Mouse (Mus musculus) cortical plate, adult 2 months (tissue): Measurements from ENCODE around the gene Ihh. TPM values are rescaled to one million over a fixed set of nuclear protein-coding genes. Genes with fewer than 3 reads are reported as not detected.

Experiments used
- H3K27ac ChIP-seq: fragments of 200-500 bp; 2 replicates; pipeline ENCODE4 v1.5.1; 2012; ENCODE audit warnings: low read length, control low read depth, inconsistent platforms; ENCODE audit not compliant: insufficient read depth
- H3K4me1 ChIP-seq: fragments of 200-500 bp; 2 replicates; pipeline ENCODE4 v1.6.1; 2011; ENCODE audit warnings: low read length; ENCODE audit not compliant: control insufficient read depth, insufficient read depth
- H3K4me3 ChIP-seq: fragments of 200-500 bp; 2 replicates; pipeline ENCODE4 v1.5.1; 2011; ENCODE audit warnings: mild to moderate bottlenecking, low read length, control low read depth; ENCODE audit not compliant: insufficient read depth
- CTCF ChIP-seq: fragments of 200-500 bp; IDR thresholded peaks from 2 replicates; pipeline ENCODE4 v1.5.1; 2011; ENCODE audit warnings: mild to moderate bottlenecking, control low read depth, low read length; ENCODE audit not compliant: insufficient read depth; ENCODE audit errors: extremely low read depth
- POLR2A ChIP-seq: fragments of 200-500 bp; IDR thresholded peaks from 2 replicates; pipeline ENCODE4 v1.6.1; 2011; ENCODE audit warnings: mild to moderate bottlenecking, low read length, control low read depth; ENCODE audit not compliant: insufficient read depth; ENCODE audit errors: extremely low read depth
- polyA plus RNA-seq: library from polyadenylated mRNA; depleted of rRNA; stranded (reverse); fragments of >200 nt; gene quantifications from 2 replicates; pipeline ENCODE4 v1.2.3, GENCODE M21; 2012; rRNA removed

Ihh gene
- 0.34 and 0.46 TPM in 2 replicates for polyA plus RNA-seq

GRCm38 (mm10) chr1:74951556-74952210 lies at the start of gene Ihh:
Gene Ihh (minus strand): TSS chr1:74951672.
- Histone ChIP-seq H3K4me3 (no peak within 1 kb of the TSS), H3K4me1 (no peaks in the 10 kb centered on the region), H3K27ac (no peak within 1 kb of the TSS)
- no peak for TF ChIP-seq CTCF
- TF ChIP-seq POLR2A: no peak

GRCm38 (mm10) chr1:75001183-75001582 lies 49.7 kb upstream of the Ihh start:
- H3K27ac ChIP-seq: no peak overlapping the region
- H3K4me1 ChIP-seq: no peaks in the 10 kb centered on the region
- H3K4me3 ChIP-seq: no peak overlapping the region
- TF ChIP-seq POLR2A (no peak), CTCF (no peak)

- H3K4me1 ChIP-seq: no peaks in the 10 kb centered on the region
- H3K27ac ChIP-seq: no peak overlapping the region
- TF ChIP-seq CTCF: peak; percentile 69
- no peak for TF ChIP-seq POLR2A
- H3K4me3 ChIP-seq: no peak overlapping the region
Observed at GRCm38 (mm10) chr1:75000496-75000895, 49.0 kb upstream of the Ihh start.

- no peak for TF ChIP-seq POLR2A
- no peak for TF ChIP-seq CTCF
- Histone ChIP-seq H3K4me3 (no peak overlapping the region), H3K4me1 (no peaks in the 10 kb centered on the region), H3K27ac (no peak overlapping the region)
Observed at GRCm38 (mm10) chr1:74999173-74999572, 47.7 kb upstream of the Ihh start.

- no peaks in the 10 kb centered on the region for H3K4me1 ChIP-seq
- H3K4me3 ChIP-seq: no peak overlapping the region
- H3K27ac ChIP-seq: no peak overlapping the region
- TF ChIP-seq POLR2A: no peak
- no peak for TF ChIP-seq CTCF
Observed at GRCm38 (mm10) chr1:74997231-74997630, 45.8 kb upstream of the Ihh start.

- TF ChIP-seq POLR2A (no peak), CTCF (no peak)
- Histone ChIP-seq H3K27ac (no peak overlapping the region), H3K4me3 (no peak overlapping the region), H3K4me1 (no peaks in the 10 kb centered on the region)
Observed at GRCm38 (mm10) chr1:74977001-74977400, 25.5 kb upstream of the Ihh start.

GRCm38 (mm10) chr1:74975936-74976335 lies 24.5 kb upstream of the Ihh start:
- Histone ChIP-seq H3K27ac (no peak overlapping the region), H3K4me1 (no peaks in the 10 kb centered on the region), H3K4me3 (no peak overlapping the region)
- no peak for TF ChIP-seq CTCF
- no peak for TF ChIP-seq POLR2A

GRCm38 (mm10) chr1:74973590-74973989 lies 22.1 kb upstream of the Ihh start:
- Histone ChIP-seq H3K4me1 (no peaks in the 10 kb centered on the region), H3K4me3 (no peak overlapping the region), H3K27ac (no peak overlapping the region)
- TF ChIP-seq POLR2A: no peak
- peak; percentile 14; the same call in 1 of the 2 replicates for TF ChIP-seq CTCF

- Histone ChIP-seq H3K4me3 (no peak overlapping the region), H3K27ac (no peak overlapping the region)
- TF ChIP-seq CTCF (no peak), POLR2A (no peak)
Observed at GRCm38 (mm10) chr1:74971353-74972050, 20.0 kb upstream of the Ihh start.

More at GRCm38 (mm10) chr1:74971353-74972050, 20.0 kb upstream of the Ihh start:
- no peaks in the 10 kb centered on the region for H3K4me1 ChIP-seq
